Mouse (Mus musculus) brown adipose tissue, adult 24 weeks (tissue): ENCODE data around the gene Proser3. TPM values are rescaled to one million over a fixed set of nuclear protein-coding genes. Genes with fewer than 3 reads are reported as not detected.
A peak's percentile ranks its signal among the peaks of the same experiment; 100 is the strongest.
"Not testable (repeated sequence)": the region's sequence is repeated elsewhere in the genome, so short reads cannot be mapped to it uniquely, and the experiment has no call there.

Experiments used
- H3K27ac ChIP-seq: fragments of 200-500 bp; replicated peaks from 2 replicates; pipeline ENCODE4 v1.5.1; 2012; ENCODE audit warnings: low read depth, mild to moderate bottlenecking, low read length
- H3K4me1 ChIP-seq: fragments of 200-500 bp; 2 replicates; pipeline ENCODE4 v1.6.1; 2012; ENCODE audit warnings: low read length, mixed read lengths; ENCODE audit not compliant: control insufficient read depth, insufficient read depth, insufficient read length
- H3K4me3 ChIP-seq: fragments of 200-500 bp; 2 replicates; pipeline ENCODE4 v1.5.1; 2012; ENCODE audit warnings: low read depth, mild to moderate bottlenecking, low read length, moderate library complexity; ENCODE audit not compliant: insufficient read depth
- polyA plus RNA-seq: library from polyadenylated mRNA; stranded (reverse); fragments of >200 nt; gene quantifications from 2 replicates; pipeline ENCODE4 v1.2.4, GENCODE M21; 2012; ENCODE audit not compliant: missing spikeins, insufficient read depth, insufficient read length

The Proser3 gene
- polyA plus RNA-seq, 1 experiment: 0.95 TPM

GRCm38 (mm10) chr7:30534633-30535577 is 17.2 kb downstream of the Proser3 start, which contains the start of gene Arhgap33:
Gene Arhgap33, minus strand, starts transcription at chr7:30535060.
- H3K27ac ChIP-seq: no peak within 1 kb of the TSS
- peak within 1 kb of the TSS; percentile 70 for H3K4me3 ChIP-seq
- H3K4me1 ChIP-seq: no peaks in the 10 kb centered on the region

DNA sequence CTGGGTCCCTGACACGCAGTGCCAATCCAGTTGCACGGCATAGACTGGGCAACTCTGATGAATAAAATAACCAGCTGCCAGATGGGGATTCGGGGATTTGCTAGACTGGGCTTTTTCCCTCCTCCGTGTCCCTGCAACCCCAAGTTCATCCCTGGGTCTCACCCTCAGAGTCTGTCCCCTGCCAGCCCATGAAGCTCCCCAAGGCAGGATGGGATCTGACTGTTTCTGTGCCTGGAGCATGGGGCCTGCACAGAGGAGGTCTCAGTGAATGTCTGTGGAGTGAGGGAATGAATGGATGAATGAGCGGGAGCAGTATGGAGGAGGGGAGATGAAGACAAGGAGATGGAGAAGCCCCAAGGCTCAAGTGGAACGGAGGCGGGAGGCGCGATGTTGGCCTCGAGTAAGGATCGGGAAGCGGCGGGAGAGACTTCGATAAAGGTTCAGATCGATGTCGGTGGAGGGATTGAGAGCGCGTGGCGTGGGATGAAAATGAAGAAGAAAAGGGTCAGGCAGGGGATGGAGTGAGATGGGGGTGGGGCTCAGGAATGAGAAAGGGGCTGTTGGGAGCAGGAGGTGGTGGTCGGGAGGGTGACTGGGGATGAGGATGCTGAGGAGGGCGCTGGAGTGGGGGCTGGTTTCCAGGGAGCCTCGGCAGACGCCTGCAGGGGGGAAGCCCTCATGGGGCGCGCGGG is 18.0 kb downstream of the Proser3 start:
- Histone ChIP-seq H3K4me1 (no peaks in the 10 kb centered on the region), H3K4me3 (peak overlapping the region; percentile 70), H3K27ac (no peak overlapping the region)

DNA sequence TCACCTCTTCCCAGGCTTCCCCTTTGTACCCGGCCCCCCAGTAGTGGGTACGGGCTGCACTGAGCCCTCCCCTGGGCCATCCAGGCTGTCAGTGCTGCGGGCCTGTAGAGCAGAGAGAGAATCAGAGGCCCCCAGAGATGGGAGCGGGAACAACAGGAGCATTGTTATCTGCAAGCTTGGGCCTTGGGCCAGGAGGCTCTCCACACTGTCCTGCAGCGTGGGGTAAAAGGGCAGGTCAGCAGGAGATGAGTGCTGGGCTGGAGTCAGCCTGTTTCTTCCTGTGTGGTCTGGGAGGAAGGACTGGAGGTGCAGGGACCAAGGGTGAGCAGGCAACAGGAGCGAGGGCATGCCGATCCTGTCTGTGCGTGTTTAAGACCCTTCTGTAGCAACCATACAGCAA is 19.2 kb downstream of the Proser3 start:
- no peak overlapping the region for H3K27ac ChIP-seq
- no peak overlapping the region for H3K4me3 ChIP-seq
- H3K4me1 ChIP-seq: no peaks in the 10 kb centered on the region

DNA sequence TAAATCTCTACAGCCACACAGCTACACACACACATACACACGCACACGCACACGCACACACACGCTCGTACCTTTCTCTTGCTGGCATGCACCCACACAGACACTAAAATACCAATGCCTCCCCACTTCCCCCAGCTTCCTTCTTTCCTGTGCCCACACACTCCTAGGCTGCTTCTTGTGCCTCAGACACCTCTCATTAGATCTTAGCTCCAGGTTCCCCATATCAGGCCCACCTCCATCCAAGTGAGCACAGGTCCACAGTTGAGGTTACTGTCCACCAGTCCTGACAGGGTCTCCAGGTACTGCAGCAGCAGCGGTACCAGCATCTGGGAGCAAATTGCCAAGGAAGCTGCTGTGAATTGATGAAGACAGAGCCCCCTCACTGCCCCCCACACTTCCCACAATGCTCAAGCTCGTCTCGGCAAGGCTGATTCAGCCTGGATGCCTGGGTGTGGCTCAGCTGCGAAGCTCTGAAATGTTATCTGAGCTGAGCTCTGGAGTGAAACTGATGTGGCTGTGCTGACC is 20.7 kb downstream of the Proser3 start:
- Histone ChIP-seq H3K4me1 (no peaks in the 10 kb centered on the region), H3K27ac (no peak overlapping the region), H3K4me3 (no peak overlapping the region)

DNA sequence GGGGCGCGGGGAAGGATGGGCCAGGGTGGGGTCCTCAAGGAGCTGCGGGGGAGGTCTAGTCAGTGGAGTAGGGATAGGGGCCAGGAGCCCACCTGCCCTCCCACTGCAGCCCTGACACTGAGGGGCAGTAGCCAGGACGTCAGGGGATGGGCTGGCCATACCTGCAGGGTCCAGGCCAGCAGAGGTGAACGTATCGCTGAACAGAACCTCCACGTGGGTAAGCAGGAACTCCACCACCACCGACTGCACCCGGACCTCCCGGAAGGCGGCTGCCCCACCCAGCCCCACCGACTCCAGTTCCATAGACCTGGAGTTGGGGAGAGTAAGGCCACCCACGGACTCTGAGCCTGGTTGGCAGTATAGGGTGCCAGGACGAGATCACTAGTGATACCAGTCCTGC is 25.1 kb downstream of the Proser3 start:
- H3K27ac ChIP-seq: no peak overlapping the region

DNA sequence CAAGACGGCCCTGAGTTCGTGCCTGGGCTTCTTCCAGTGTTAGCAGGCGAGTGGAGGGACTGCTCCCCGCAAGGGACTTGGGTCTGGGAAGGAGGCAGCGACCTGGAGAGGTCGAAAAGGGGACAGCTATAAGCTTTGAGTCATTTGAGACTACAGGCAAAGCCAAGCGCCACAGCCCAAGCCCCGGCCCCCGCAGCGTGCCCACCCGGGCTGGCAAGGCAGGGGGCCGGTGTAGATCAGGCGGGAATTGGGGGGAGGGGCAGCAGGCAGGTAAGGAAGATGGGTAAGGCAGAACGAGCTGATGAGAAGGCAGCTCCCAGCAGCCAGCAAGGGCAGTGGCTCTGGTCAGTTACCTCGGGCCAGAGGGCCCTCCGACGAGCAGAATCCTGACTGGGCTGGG is 25.7 kb downstream of the Proser3 start:
- no peak overlapping the region for H3K4me3 ChIP-seq
- no peaks in the 10 kb centered on the region for H3K4me1 ChIP-seq
- no peak overlapping the region for H3K27ac ChIP-seq

More for the DNA sequence above, 25.1 kb downstream of the Proser3 start:
- H3K4me1 ChIP-seq: no peaks in the 10 kb centered on the region
- H3K4me3 ChIP-seq: no peak overlapping the region

DNA sequence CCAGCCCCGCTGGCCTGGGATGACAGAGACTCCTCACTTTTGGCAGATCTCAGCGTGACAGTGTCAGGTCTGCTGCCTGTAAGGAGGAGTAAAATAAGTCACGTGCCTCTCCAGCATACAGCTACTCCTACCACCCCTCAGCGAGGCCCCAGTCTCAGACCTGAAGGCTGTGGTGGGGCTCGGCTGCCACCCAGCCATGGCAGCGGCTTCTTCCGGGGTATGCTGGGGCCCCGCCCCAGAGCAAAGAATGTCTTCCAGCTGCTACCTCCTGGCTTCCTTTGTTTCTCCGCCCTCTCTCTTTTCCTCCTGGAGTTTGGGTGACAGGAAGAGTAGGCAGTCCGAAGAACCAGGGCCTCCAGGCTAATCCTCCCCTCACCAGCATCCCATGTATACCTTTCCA is 26.1 kb downstream of the Proser3 start:
- Histone ChIP-seq H3K4me1 (no peaks in the 10 kb centered on the region), H3K27ac (no peak overlapping the region), H3K4me3 (no peak overlapping the region)

DNA sequence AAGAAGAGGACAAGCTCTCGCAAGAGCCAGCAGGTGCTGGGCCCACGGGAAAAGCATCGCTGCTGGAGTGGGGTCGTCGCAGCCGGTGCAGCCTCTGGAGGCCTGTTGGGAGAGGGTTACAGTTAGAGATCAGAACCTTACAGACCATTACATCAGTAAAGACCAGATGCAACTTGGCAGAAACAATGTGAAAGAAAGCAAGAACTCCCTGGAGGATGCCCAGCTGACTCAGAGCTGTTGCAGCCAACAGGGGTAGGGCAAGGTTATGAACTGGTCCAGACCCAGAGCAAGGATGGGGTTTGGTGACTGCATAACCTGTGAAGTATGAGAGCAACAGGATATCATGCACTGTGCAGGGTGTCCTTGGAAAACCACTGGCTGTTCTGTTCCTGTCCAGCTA is 27.6 kb downstream of the Proser3 start:
- no peak overlapping the region for H3K27ac ChIP-seq
- no peaks in the 10 kb centered on the region for H3K4me1 ChIP-seq
- no peak overlapping the region for H3K4me3 ChIP-seq

- H3K27ac ChIP-seq: no peak overlapping the region
- H3K4me3 ChIP-seq: no peak overlapping the region
- H3K4me1 ChIP-seq: no peaks in the 10 kb centered on the region
Observed at GRCm38 (mm10) chr7:30522871-30523270, 29.2 kb downstream of the Proser3 start.

- no peak overlapping the region for H3K4me3 ChIP-seq
- no peaks in the 10 kb centered on the region for H3K4me1 ChIP-seq
- no peak overlapping the region for H3K27ac ChIP-seq
Observed at GRCm38 (mm10) chr7:30520856-30521255, 31.2 kb downstream of the Proser3 start.

DNA sequence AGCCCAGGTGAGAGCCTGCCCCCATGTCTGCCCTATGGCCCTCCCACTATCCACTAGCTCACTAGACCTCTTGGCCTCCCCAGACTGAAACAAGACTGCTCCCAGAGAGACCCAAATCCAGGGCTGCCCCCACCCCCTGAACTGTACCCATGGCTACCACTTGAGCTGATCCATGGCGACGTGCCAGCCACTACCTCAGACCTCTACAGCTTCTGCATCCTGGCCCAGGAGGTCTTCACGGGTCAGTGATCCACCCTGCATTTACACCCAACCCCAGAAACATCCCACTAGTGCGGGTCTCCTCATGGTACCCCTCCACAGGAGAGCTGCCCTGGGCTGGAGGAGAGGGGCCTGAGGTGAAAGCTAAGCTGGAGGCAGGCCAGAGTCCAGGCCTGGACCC is 31.7 kb downstream of the Proser3 start:
- Histone ChIP-seq H3K27ac (no peak overlapping the region), H3K4me1 (no peaks in the 10 kb centered on the region), H3K4me3 (no peak overlapping the region)

GRCm38 (mm10) chr7:30518325-30518724 is 33.8 kb downstream of the Proser3 start:
- no peaks in the 10 kb centered on the region for H3K4me1 ChIP-seq
- no peak overlapping the region for H3K4me3 ChIP-seq
- no peak overlapping the region for H3K27ac ChIP-seq

DNA sequence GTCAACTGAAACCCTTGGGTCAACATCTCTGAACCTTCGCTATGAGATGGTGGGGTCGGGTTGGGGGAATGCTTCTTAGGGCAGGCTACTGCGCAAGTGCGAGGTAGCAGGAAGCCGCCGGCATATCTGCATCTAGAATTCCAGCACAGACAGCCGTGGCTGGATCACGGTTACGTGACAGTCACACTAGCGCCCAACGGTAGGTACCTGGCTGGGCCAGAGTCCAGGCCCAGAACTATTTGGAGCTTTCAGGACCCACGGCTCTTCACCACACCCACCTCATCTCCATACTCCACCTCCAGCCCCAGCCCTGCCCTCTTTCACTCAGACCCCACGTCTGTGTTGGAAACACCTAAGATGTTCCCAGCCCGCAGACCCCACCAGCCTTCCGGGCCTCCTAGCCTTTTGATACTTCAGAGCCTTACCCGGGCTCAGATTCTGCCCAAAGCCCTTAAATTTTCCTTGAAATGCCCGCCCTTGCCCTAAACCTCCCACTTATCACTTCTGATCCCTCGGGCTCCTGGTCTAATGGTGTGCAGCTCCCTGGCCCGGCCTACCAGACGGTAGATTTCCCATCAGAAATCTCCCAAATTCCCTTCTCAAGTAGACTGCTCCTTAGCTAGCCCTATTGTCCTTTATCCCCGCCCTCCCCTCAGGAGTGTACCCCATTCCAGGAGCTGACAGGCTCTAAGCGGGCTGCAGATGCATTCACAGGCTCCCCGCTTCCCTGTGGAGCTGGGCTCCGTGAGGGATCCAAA is 36.9 kb downstream of the Proser3 start:
- no peak overlapping the region for H3K27ac ChIP-seq

GRCm38 (mm10) chr7:30508061-30508460 is 44.0 kb downstream of the Proser3 start:
- H3K4me3 ChIP-seq: no peak overlapping the region
- H3K4me1 ChIP-seq: no peaks in the 10 kb centered on the region
- H3K27ac ChIP-seq: no peak overlapping the region

More for the DNA sequence above, 36.9 kb downstream of the Proser3 start:
- Histone ChIP-seq H3K4me1 (no peaks in the 10 kb centered on the region), H3K4me3 (no peak overlapping the region)

- not testable (repeated sequence) for H3K4me1 ChIP-seq, H3K27ac ChIP-seq, H3K4me3 ChIP-seq
Observed at GRCm38 (mm10) chr7:30501159-30501558, 50.9 kb downstream of the Proser3 start.
